Mouse (Mus musculus): ENCODE measurements around the gene Aasdhppt. TPM values are rescaled to one million over a fixed set of nuclear protein-coding genes. Genes with fewer than 3 reads are reported as not detected.

Gene Aasdhppt
- polyA plus RNA-seq, 1 experiment from 2014 or later: 34.3 TPM

DNA sequence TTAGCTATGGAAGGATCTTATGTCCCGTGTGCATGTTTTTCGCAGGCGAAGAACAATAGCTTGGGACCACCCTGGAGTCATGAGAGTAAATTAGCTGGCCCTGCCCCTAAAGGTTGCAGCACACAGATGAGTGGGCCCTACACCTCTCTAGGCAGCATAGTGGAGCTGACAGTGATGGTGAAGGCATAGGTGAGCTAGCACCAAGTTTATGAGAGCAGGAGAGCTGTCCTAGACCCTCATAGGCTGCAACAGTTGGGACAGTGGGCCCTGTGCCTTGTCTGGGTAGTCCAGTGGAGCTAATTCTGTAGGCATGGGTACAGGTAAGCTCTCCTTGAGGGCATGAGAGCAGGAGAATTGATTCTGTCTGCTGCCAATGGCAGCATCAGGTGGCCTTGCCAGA lies 42.4 kb downstream of the Aasdhppt start:
- Histone ChIP-seq H3K36me3 (no peaks in the 10 kb centered on the region), H3K27me3 (no peaks in the 10 kb centered on the region), H3K4me1 (no peaks in the 10 kb centered on the region), H3K27ac (no peak overlapping the region), H3K9me3 (no peaks in the 10 kb centered on the region), H3K9ac (no peak overlapping the region), H3K4me3 (no peak overlapping the region), H3K4me2 (no peak overlapping the region)
- WGBS: 85% methylated on average over 3 of the region's 3 CpGs
- ATAC-seq (ENCODE audit: insufficient number of reproducible peaks, low FRiP score, low TSS enrichment, low read depth): no peak

DNA sequence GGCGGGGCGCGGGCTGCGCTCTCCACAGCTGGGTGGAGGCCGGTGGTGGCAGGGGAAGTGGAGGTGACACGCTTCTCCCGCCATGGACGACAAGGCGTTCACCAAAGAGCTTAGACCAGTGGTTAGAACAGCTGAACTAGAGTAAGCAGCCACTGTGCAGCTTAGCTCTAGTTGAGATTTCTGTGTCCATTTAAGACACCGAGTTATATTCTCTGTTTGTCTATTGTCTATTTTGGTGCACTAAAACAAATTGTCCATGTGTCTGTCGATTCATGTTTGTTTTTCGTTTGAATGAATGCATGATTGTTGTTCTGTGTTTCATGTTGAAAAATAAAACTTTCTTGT lies 48.6 kb downstream of the Aasdhppt start:
- H3K9ac ChIP-seq: no peak overlapping the region
- no peaks in the 10 kb centered on the region for H3K36me3 ChIP-seq
- H3K4me2 ChIP-seq: peak overlapping the region; percentile 6; the same call in 1 of the 2 replicates
- peaks cover 10% of the 10 kb centered on the region; the same call in 1 of the 2 replicates for H3K9me3 ChIP-seq
- whole genome bisulfite sequencing: 62% methylated on average over 12 of the region's 12 CpGs
- peak; percentile 19; the same call in 1 of the 2 replicates for ATAC-seq (ENCODE audit: insufficient number of reproducible peaks, low FRiP score, low TSS enrichment, low read depth)
- no peaks in the 10 kb centered on the region for H3K27me3 ChIP-seq
- H3K4me3 ChIP-seq: peak overlapping the region; percentile 24
- H3K4me1 ChIP-seq: no peaks in the 10 kb centered on the region
- no peak overlapping the region for H3K27ac ChIP-seq

GRCm38 (mm10) chr9:4259841-4260745 lies 49.2 kb downstream of the Aasdhppt start:
- WGBS: 46% methylated on average over 65 of the region's 65 CpGs
- H3K9ac ChIP-seq: no peak overlapping the region
- no peaks in the 10 kb centered on the region for H3K27me3 ChIP-seq
- peak; percentile 72; the same call in 1 of the 2 replicates for ATAC-seq (ENCODE audit: insufficient number of reproducible peaks, low FRiP score, low TSS enrichment, low read depth)
- H3K9me3 ChIP-seq: peaks cover 10% of the 10 kb centered on the region; the same call in 1 of the 2 replicates
- H3K36me3 ChIP-seq: no peaks in the 10 kb centered on the region
- H3K4me2 ChIP-seq: peak overlapping the region; percentile 6; the same call in 1 of the 2 replicates
- no peak overlapping the region for H3K27ac ChIP-seq
- H3K4me3 ChIP-seq: peak overlapping the region; percentile 24
- no peaks in the 10 kb centered on the region for H3K4me1 ChIP-seq

GRCm38 (mm10) chr9:4259074-4259473 lies 50.2 kb downstream of the Aasdhppt start:
- 89% methylated on average over 10 of the region's 10 CpGs for WGBS
- Histone ChIP-seq H3K9ac (no peak overlapping the region), H3K9me3 (peaks cover 10% of the 10 kb centered on the region; the same call in 1 of the 2 replicates), H3K4me3 (no peak overlapping the region), H3K27ac (no peak overlapping the region), H3K36me3 (no peaks in the 10 kb centered on the region), H3K27me3 (no peaks in the 10 kb centered on the region), H3K4me2 (no peak overlapping the region), H3K4me1 (no peaks in the 10 kb centered on the region)
- no peak for ATAC-seq (ENCODE audit: insufficient number of reproducible peaks, low FRiP score, low TSS enrichment, low read depth)

Small RNA genes lying within 50 kb of the gene (microRNA-seq; reads per million reads assigned to microRNA genes)
- gene Gm22195: not detected

Other genes with a start within 250 kb of the Aasdhppt start
- gene Kbtbd3, start 362 bp upstream of the Aasdhppt start, polyA plus RNA-seq (2015; fragmentation: Nextera tagmentation; extraction: Ambion mirVana): 6.2 and 6.8 TPM in 2 replicates
- 34.9 and 36.0 TPM in 2 replicates for gene Msantd4, start 67.1 kb upstream of the Aasdhppt start, polyA plus RNA-seq (2015; fragmentation: Nextera tagmentation; extraction: Ambion mirVana)

Measured in limb, embryonic 15.5 days (tissue).